Mouse (Mus musculus) stomach, embryonic 16.5 days (tissue): ENCODE measurements around the gene Eef2. TPM values are rescaled to one million over a fixed set of nuclear protein-coding genes. Genes with fewer than 3 reads are reported as not detected.

Source experiments
- polyA plus RNA-seq: library from polyadenylated mRNA; unstranded; fragments of >200 nt; fragmentation: Nextera tagmentation; extraction: Ambion mirVana; gene quantifications from 2 replicates; pipeline ENCODE4 v1.2.1, GENCODE M21; 2015

Gene Eef2
- polyA plus RNA-seq, 1 experiment from 2014 or later = 533 TPM

Other genes starting within 250 kb of the Eef2 start
- gene Gadd45b, start 246.6 kb upstream of the Eef2 start, polyA plus RNA-seq = 34.8 and 40.9 TPM in 2 replicates
- gene Gng7, start 161.7 kb upstream of the Eef2 start, polyA plus RNA-seq = 5.2 and 6.1 TPM in 2 replicates
- gene Diras1, start 151.0 kb upstream of the Eef2 start, polyA plus RNA-seq = 0.49 and 0.57 TPM in 2 replicates
- gene Slc39a3, start 139.2 kb upstream of the Eef2 start, polyA plus RNA-seq = 18.2 and 20.9 TPM in 2 replicates
- 163 and 167 TPM in 2 replicates for gene Sgta, start 116.5 kb upstream of the Eef2 start, polyA plus RNA-seq
- gene Thop1, start 106.6 kb upstream of the Eef2 start, polyA plus RNA-seq = 55.4 and 64.4 TPM in 2 replicates
- 14.5 and 18.9 TPM in 2 replicates for gene Creb3l3, start 77.8 kb upstream of the Eef2 start, polyA plus RNA-seq
- 143 and 145 TPM in 2 replicates for gene Map2k2, start 70.7 kb upstream of the Eef2 start, polyA plus RNA-seq
- 36.6 and 47.4 TPM in 2 replicates for gene Zbtb7a, start 41.4 kb upstream of the Eef2 start, polyA plus RNA-seq
- 34.8 and 35.8 TPM in 2 replicates for gene Pias4, start 8.7 kb upstream of the Eef2 start, polyA plus RNA-seq
- 30.5 and 32.4 TPM in 2 replicates for gene Dapk3, start 6.4 kb downstream of the Eef2 start, polyA plus RNA-seq
- not detected in 2 replicates for gene 4930442H23Rik, start 7.2 kb downstream of the Eef2 start, polyA plus RNA-seq
- 0.57 TPM in 1 of 2 replicates, not detected in the other for gene Nmrk2, start 25.4 kb downstream of the Eef2 start, polyA plus RNA-seq
- 1.5 TPM in 2 replicates for gene Atcay, start 54.2 kb downstream of the Eef2 start, polyA plus RNA-seq
- gene Zfr2, start 56.5 kb downstream of the Eef2 start, polyA plus RNA-seq = 5.3 and 5.9 TPM in 2 replicates
- gene Matk, start 76.3 kb downstream of the Eef2 start, polyA plus RNA-seq = 3.6 and 4.2 TPM in 2 replicates
- 197 and 220 TPM in 2 replicates for gene Mrpl54, start 90.3 kb downstream of the Eef2 start, polyA plus RNA-seq
- 61.6 and 66.9 TPM in 2 replicates for gene Apba3, start 90.3 kb downstream of the Eef2 start, polyA plus RNA-seq
- gene Tjp3, start 115.0 kb downstream of the Eef2 start, polyA plus RNA-seq = 29.1 and 35.7 TPM in 2 replicates
- gene Pip5k1c, start 116.3 kb downstream of the Eef2 start, polyA plus RNA-seq = 40.8 and 41.8 TPM in 2 replicates
- 22.4 and 26.7 TPM in 2 replicates for gene Cactin, start 144.5 kb downstream of the Eef2 start, polyA plus RNA-seq
- gene Tbxa2r, start 152.1 kb downstream of the Eef2 start, polyA plus RNA-seq = 28.1 and 31.5 TPM in 2 replicates
- 0.05 TPM in 1 of 2 replicates, not detected in the other for gene Gipc3, start 166.6 kb downstream of the Eef2 start, polyA plus RNA-seq
- 67.7 and 70.2 TPM in 2 replicates for gene Hmg20b, start 173.8 kb downstream of the Eef2 start, polyA plus RNA-seq
- 7.3 and 8.6 TPM in 2 replicates for gene Mfsd12, start 180.9 kb downstream of the Eef2 start, polyA plus RNA-seq
- 2.9 and 3.0 TPM in 2 replicates for gene 4930404N11Rik, start 189.2 kb downstream of the Eef2 start, polyA plus RNA-seq
- gene Fzr1, start 201.9 kb downstream of the Eef2 start, polyA plus RNA-seq = 69.2 and 79.0 TPM in 2 replicates
- 77.4 and 79.6 TPM in 2 replicates for gene Dohh, start 207.8 kb downstream of the Eef2 start, polyA plus RNA-seq
- 3.0 and 3.8 TPM in 2 replicates for gene Gm48551, start 207.8 kb downstream of the Eef2 start, polyA plus RNA-seq
- gene Gm48552, start 212.4 kb downstream of the Eef2 start, polyA plus RNA-seq = 1.3 and 1.5 TPM in 2 replicates
- 61.8 and 65.3 TPM in 2 replicates for gene Smim24, start 216.4 kb downstream of the Eef2 start, polyA plus RNA-seq